Mouse (Mus musculus): ENCODE measurements around the gene Neurog1. TPM values are rescaled to one million over a fixed set of nuclear protein-coding genes. Genes with fewer than 3 reads are reported as not detected.

The Neurog1 gene
- polyA plus RNA-seq, 1 experiment from 2014 or later: not detected

DNA sequence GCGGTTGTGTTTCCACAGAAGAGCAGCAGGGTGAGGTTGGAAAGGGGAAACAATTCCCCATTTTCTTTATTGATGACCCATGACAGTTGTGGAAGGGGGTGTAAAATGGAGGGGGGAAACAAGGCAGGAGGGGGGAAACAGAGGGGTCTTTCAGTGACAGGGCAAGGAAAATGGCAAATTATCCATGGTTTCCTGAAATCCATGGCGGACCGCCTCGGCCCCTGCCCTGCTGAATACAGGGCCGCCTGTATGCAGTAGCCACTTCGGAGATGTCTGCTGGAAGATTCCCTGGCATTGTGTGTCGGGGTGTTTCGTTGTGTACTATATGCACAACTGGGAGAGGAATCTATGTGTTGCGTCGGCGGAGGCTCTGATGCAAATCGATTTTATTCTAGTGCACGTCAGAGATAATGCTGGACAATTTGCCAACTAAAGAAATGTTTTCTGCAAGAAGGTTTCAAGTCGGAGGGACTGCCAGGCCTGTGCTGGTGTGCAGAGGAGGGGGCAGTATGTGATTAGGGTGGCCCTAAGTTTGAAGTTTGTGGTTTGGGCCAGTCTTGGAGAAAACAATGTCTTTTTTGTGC lies 4.8 kb upstream of the Neurog1 start:
- WGBS: 11% methylated on average over 14 of the region's 14 CpGs
- no peak overlapping the region for H3K9ac ChIP-seq
- H3K9me3 ChIP-seq: no peaks in the 10 kb centered on the region
- no peak overlapping the region for H3K4me2 ChIP-seq (replicated peaks)
- no peak overlapping the region for H3K27ac ChIP-seq
- H3K36me3 ChIP-seq: no peaks in the 10 kb centered on the region
- H3K4me1 ChIP-seq (replicated peaks): peaks cover 9% of the 10 kb centered on the region
- no peak overlapping the region for H3K4me3 ChIP-seq (replicated peaks)
- ATAC-seq: no peak
- H3K27me3 ChIP-seq (replicated peaks): peaks cover 99% of the 10 kb centered on the region

DNA sequence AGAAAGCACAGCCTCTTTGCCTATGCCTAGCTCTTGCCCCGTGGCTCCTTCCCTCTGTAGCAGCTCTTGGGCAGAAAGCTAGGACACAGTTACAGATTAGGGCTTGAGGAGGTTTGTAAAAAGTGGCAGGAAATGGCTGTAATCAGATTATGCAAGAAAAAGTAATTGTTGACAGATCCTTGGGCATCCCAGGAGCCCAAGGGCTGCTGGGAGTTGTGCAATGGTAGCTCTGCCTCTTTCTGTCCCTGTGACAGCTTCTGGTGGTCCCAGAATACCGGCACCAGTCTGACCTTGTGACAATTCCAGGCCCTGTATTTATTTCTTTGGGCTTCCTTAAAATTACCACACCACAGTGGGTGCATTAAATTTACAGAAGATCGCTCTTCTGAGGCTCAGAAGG lies 1.4 kb upstream of the Neurog1 start:
- Histone ChIP-seq H3K36me3 (no peaks in the 10 kb centered on the region), H3K4me3 (replicated peaks) (no peak overlapping the region), H3K9me3 (no peaks in the 10 kb centered on the region), H3K4me2 (replicated peaks) (no peak overlapping the region), H3K27me3 (replicated peaks) (peaks cover 98% of the 10 kb centered on the region), H3K4me1 (replicated peaks) (peaks cover 9% of the 10 kb centered on the region; the same call in 1 of the 2 replicates), H3K27ac (no peak overlapping the region), H3K9ac (no peak overlapping the region)
- ATAC-seq: no peak
- 15% methylated on average over 3 of the region's 3 CpGs for WGBS

DNA sequence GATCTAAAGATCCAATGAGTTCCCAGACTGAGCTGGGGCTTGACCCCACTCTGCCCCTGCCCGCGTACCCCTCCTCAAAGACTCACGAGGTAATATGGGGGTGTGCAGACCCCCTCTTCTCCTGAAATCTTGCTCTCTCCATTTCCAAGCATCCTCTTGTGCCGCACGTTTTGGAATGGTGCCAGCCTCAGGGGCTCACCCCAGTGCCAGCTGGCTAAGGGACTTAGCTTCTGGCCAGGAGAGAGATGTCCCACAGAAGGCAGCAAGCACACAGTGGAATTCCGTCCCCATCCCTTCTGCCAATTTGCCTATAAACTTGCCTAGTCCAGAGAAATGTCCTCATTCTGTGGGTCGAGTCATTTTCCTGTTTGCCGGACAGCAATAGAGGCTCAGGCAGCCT lies 820 bp upstream of the Neurog1 start:
- H3K4me1 ChIP-seq (replicated peaks): peaks cover 9% of the 10 kb centered on the region; the same call in 1 of the 2 replicates
- H3K9me3 ChIP-seq: no peaks in the 10 kb centered on the region
- no peak overlapping the region for H3K4me2 ChIP-seq (replicated peaks)
- H3K4me3 ChIP-seq (replicated peaks): no peak overlapping the region
- 9% methylated on average over 8 of the region's 8 CpGs for WGBS
- H3K9ac ChIP-seq: no peak overlapping the region
- no peaks in the 10 kb centered on the region for H3K36me3 ChIP-seq
- peaks cover 99% of the 10 kb centered on the region for H3K27me3 ChIP-seq (replicated peaks)
- H3K27ac ChIP-seq: no peak overlapping the region
- no peak for ATAC-seq

DNA sequence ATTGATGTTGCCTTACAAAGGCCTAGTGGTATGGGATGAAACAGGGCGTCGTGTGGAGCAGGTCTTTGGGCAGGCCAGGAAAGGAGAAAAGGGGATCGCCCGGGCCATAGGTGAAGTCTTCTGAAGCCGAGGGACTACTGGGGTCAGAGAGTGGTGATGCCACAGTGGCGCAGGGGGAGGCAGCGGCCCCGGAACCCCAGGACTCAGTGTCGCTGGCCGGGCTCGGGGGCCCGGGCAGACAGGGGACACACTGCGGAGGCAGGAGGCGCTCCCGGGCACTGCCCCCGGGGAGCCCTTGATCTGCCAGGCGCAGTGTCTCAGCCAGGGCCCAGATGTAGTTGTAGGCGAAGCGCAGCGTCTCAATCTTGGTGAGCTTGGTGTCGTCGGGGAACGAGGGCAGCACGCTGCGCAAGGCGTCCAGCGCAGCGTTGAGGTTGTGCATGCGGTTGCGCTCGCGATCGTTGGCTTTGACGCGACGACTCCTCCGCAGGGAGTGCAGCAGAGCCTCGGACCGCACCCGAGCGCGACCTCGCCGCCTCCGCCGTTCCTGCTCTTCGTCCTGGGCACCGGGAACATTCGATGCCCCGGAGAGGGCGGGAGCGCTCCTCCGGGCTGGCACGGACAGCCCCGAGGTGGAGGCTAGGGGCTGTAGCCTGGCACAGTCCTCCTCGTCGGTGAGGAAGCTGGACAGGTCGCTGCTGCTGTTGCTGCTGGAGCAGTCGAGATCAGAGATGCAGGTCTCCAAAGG lies 613 bp downstream of the Neurog1 start:
- H3K4me1 ChIP-seq (replicated peaks): peaks cover 9% of the 10 kb centered on the region; the same call in 1 of the 2 replicates
- peaks cover 99% of the 10 kb centered on the region for H3K27me3 ChIP-seq (replicated peaks)
- H3K9me3 ChIP-seq: no peaks in the 10 kb centered on the region
- no peak overlapping the region for H3K9ac ChIP-seq
- no peak for ATAC-seq
- no peak overlapping the region for H3K27ac ChIP-seq
- H3K36me3 ChIP-seq: no peaks in the 10 kb centered on the region
- WGBS: 2% methylated on average over 59 of the region's 59 CpGs
- H3K4me3 ChIP-seq (replicated peaks): peak overlapping the region; percentile 26
- H3K4me2 ChIP-seq (replicated peaks): peak overlapping the region; percentile 59

DNA sequence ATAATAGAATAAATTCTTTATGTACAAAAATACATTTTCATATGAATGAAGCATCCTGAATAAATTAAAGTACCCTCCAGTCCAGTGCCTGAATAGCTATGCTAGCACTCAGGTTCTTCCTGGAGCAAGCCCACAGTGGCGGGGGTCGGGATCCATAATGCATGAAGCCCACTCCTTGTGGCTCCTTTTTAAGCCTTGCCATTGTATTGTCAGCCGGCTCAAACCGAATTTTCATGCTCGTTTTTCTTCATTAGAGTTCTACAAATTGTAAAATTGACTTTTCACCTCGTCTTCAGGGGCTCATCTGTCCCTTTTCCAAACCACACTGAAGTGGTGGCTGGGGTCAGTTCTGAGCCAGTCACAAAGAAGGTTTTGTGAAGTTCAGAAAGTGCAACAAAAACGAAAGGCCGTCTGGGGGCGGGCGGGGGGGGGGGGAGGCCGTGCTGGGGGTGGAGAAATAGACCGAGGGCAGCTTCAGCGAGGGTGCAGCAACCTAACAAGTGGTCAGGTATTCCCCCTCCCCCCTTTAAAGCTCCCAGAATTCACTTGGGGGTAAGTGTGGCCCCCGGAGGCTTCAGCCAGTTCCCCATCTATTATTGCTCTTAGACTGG lies 1.3 kb downstream of the Neurog1 start:
- Histone ChIP-seq H3K4me2 (replicated peaks) (no peak overlapping the region), H3K4me1 (replicated peaks) (peaks cover 9% of the 10 kb centered on the region; the same call in 1 of the 2 replicates), H3K4me3 (replicated peaks) (no peak overlapping the region), H3K9me3 (no peaks in the 10 kb centered on the region), H3K27me3 (replicated peaks) (peaks cover 99% of the 10 kb centered on the region), H3K9ac (no peak overlapping the region), H3K36me3 (no peaks in the 10 kb centered on the region), H3K27ac (no peak overlapping the region)
- no peak for ATAC-seq
- 3% methylated on average over 14 of the region's 14 CpGs for WGBS

DNA sequence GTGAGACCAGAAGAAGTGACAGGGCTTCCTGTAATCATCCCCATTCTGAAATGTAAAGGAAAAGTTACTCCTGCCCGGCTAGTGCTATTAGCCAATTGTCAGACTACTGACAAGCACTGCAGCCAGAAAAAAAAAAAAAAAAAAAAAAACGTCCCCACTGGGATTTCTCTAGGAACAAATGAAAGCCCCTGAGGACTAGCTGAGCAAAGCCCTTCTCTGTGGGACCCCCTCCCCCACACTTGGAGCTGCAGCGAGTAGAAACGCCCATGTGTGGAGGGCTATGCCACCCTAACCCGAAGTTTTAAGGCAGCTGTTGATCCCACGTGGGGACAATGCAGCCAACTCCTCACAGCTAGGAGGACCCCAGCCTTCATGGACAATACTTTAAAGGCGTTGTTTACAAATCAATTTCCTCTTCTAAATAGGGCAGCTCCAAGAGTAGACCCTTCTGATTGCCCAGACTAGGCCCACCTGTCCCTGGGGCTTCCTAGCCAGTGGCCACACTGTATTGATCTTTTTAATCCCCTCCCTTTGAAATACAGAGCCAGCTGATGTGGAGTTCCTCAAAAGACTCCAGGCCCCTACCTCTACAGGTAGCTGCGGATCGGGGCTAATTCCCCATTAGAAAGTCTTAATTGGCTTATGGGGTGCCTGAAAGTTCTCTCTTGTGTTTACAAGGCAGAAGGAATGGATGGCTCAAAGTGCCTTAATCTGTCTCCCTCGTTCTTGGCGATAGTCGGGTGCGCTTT lies 2.2 kb downstream of the Neurog1 start:
- no peaks in the 10 kb centered on the region for H3K9me3 ChIP-seq
- H3K27me3 ChIP-seq (replicated peaks): peaks cover 90% of the 10 kb centered on the region
- H3K4me1 ChIP-seq (replicated peaks): peaks cover 9% of the 10 kb centered on the region; the same call in 1 of the 2 replicates
- no peak overlapping the region for H3K4me2 ChIP-seq (replicated peaks)
- no peak for ATAC-seq
- 2% methylated on average over 13 of the region's 13 CpGs for WGBS
- H3K4me3 ChIP-seq (replicated peaks): no peak overlapping the region
- H3K9ac ChIP-seq: no peak overlapping the region
- H3K36me3 ChIP-seq: no peaks in the 10 kb centered on the region
- H3K27ac ChIP-seq: no peak overlapping the region

DNA sequence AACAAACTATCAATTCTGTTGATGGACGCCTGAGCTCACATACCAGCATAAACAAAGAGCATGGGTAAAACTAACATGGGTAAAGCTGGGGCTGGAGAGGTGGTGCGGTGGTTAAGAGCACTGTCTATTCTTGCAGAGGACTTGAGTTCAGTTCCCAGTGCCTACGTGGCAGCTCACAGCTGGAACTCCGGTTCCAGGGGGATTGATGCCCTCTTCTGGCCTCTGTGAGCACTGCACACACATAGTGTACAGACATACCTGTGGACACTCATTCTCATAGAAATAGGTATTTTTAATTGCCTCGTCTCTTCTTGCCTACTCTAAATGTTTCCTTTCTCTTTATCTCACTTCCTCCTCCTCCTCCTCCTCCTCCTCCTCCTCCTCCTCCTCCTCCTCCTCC lies 8.9 kb downstream of the Neurog1 start:
- no peaks in the 10 kb centered on the region for H3K9me3 ChIP-seq
- no peak overlapping the region for H3K4me2 ChIP-seq (replicated peaks)
- WGBS: 77% methylated on average over 5 of the region's 5 CpGs
- H3K27ac ChIP-seq: no peak overlapping the region
- ATAC-seq: no peak
- H3K27me3 ChIP-seq (replicated peaks): peaks cover 25% of the 10 kb centered on the region
- H3K9ac ChIP-seq: no peak overlapping the region
- no peak overlapping the region for H3K4me3 ChIP-seq (replicated peaks)
- H3K36me3 ChIP-seq: no peaks in the 10 kb centered on the region
- no peaks in the 10 kb centered on the region for H3K4me1 ChIP-seq (replicated peaks)

DNA sequence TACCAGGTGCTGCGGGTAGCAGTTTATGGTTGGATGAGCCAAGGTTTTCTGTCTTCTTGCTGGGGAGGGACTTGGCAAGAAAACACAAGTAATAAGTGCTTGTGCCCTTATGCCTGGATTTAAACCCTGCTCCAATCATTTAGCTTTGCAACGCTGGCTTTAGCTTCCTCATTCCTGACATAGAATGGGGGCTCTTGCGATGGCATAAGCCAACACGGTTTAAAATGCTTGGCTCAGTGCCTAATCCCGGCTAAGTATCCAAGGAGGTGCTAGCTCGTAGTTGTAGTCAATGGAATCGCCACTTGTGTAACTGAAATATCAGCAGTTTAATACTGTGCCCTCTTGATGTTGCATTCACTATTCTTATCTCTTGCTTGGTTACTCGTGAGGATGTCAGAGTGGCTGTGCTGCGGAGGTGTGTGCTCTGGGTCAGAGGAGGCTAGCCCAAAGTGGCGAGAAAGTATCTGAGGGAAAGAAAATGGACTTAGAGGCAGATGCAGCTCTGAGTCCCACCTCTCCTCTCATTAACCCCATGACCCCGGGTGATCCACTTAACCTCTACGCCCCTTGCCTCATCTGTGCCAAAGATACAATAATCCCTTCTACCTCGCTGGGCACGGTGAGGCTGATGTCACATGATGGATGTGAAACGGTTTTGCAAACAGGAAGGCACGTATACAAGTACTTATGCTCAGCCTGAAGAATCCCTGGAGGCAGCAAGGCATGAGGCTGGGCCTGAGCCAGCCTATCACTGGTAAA lies 11.8 kb downstream of the Neurog1 start:
- Histone ChIP-seq H3K4me2 (replicated peaks) (no peak overlapping the region), H3K36me3 (no peaks in the 10 kb centered on the region), H3K27me3 (replicated peaks) (peaks cover 9% of the 10 kb centered on the region), H3K27ac (no peak overlapping the region), H3K9ac (no peak overlapping the region), H3K4me3 (replicated peaks) (no peak overlapping the region), H3K9me3 (no peaks in the 10 kb centered on the region), H3K4me1 (replicated peaks) (no peaks in the 10 kb centered on the region)
- no peak for ATAC-seq
- 56% methylated on average over 16 of the region's 16 CpGs for WGBS

DNA sequence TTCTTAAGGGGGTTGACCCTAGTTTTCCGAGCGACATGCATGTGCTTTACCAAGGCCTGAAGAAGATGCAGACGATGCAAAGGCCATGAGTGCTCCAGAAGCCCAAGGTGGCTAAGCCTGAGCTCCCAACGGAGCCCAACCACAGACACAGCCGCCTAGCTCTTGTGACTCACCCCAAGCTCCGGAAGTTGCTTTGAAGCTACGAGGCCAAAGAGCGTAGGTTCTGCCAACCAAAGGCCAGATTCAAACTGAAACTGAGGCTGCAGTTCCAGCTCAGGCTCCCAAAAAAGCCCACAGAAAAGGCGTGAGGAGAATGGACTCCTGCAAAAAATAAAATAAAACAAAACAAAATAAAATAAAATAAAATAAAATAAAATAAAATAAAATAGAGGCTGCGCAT lies 14.1 kb downstream of the Neurog1 start:
- H3K9ac ChIP-seq: no peak overlapping the region
- no peak for ATAC-seq
- WGBS: 82% methylated on average over 10 of the region's 10 CpGs
- no peak overlapping the region for H3K4me3 ChIP-seq (replicated peaks)
- no peaks in the 10 kb centered on the region for H3K9me3 ChIP-seq
- peaks cover 11% of the 10 kb centered on the region for H3K27me3 ChIP-seq (replicated peaks)
- H3K4me2 ChIP-seq (replicated peaks): no peak overlapping the region
- no peak overlapping the region for H3K27ac ChIP-seq
- no peaks in the 10 kb centered on the region for H3K36me3 ChIP-seq
- no peaks in the 10 kb centered on the region for H3K4me1 ChIP-seq (replicated peaks)

DNA sequence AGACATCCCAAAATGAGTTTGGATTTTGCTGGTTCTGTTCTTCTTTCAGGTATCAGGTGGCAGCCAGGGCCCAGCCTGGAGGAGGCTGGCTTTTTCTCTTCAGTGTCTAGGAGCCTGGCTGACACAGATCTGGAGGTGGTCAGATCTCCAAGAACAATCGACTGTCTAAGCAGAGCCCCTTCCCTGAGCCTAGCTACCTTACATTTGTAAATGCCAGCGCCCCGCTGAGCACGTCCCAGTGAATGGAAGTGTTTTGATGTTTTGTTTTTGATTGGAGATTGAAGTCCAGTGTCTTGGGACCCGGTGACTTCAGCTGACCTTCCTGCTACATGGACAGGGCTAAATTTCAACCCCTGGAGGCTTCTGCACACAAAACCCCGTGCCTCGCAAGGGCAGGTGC lies 15.8 kb downstream of the Neurog1 start:
- Histone ChIP-seq H3K4me1 (replicated peaks) (no peaks in the 10 kb centered on the region), H3K4me2 (replicated peaks) (no peak overlapping the region), H3K9me3 (no peaks in the 10 kb centered on the region), H3K27ac (no peak overlapping the region), H3K9ac (no peak overlapping the region), H3K36me3 (no peaks in the 10 kb centered on the region), H3K27me3 (replicated peaks) (peaks cover 13% of the 10 kb centered on the region), H3K4me3 (replicated peaks) (no peak overlapping the region)
- 31% methylated on average over 7 of the region's 7 CpGs for WGBS
- no peak for ATAC-seq

DNA sequence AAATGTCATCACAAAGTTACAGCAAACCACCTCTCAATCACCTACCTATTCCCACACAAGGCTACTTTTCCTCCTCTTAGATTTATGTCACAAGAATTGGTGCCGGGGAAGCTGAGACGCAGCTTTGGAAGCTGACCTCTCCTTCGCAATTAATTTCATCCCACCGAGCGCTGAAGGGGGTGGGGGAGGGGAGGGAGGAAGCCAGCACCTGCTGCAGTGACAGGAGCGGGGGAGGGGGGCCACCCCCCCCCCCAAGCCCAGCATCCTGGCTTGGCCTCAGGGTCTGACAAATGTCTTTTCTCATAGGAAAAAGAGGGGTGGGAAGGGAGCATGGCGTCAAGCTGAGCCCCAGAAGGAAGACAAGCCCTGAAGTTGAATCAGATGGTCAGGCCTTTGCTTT lies 23.2 kb downstream of the Neurog1 start:
- 11% methylated on average over 7 of the region's 7 CpGs for WGBS
- Histone ChIP-seq H3K4me3 (replicated peaks) (no peak overlapping the region), H3K9ac (no peak overlapping the region), H3K27ac (no peak overlapping the region), H3K4me1 (replicated peaks) (no peaks in the 10 kb centered on the region), H3K9me3 (no peaks in the 10 kb centered on the region), H3K27me3 (replicated peaks) (peaks cover 52% of the 10 kb centered on the region), H3K4me2 (replicated peaks) (no peak overlapping the region), H3K36me3 (no peaks in the 10 kb centered on the region)
- ATAC-seq: no peak
